Mouse (Mus musculus): ENCODE results near the gene Fto. TPM values are rescaled to one million over a fixed set of nuclear protein-coding genes. Genes with fewer than 3 reads are reported as not detected.

Fto gene
- polyA plus RNA-seq, 1 experiment from 2014 or later: 120 TPM

DNA sequence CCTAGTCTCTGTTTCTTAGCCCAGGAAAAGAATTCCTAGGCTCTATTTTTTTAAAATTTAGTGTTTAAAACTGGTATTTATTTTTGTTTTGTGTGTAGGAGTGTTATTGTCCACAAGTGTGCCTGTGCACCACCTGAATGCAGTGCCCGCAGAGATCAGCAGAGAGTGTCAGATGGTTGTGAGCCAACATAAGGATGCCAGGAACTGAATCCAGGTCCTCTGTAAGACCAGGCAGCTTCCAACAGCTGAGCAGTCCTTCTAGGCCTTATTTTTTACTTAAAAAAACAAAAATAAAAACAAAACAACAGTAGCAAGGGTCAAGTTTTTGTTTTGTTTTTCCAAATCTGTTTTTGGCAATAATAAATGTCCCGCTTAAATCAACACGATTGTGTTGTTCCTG lies 69.9 kb downstream of the Fto start:
- 82% methylated on average over 3 of the region's 3 CpGs for WGBS
- no peak overlapping the region for H3K27ac ChIP-seq (replicated peaks)
- no peaks in the 10 kb centered on the region for H3K9me3 ChIP-seq
- H3K4me1 ChIP-seq (replicated peaks): peaks cover 44% of the 10 kb centered on the region
- ATAC-seq (ENCODE audit: low read depth): no peak
- no peaks in the 10 kb centered on the region for H3K36me3 ChIP-seq
- H3K27me3 ChIP-seq: peaks cover 13% of the 10 kb centered on the region
- no peak overlapping the region for H3K4me2 ChIP-seq
- no peak overlapping the region for H3K4me3 ChIP-seq
- no peak overlapping the region for H3K9ac ChIP-seq

DNA sequence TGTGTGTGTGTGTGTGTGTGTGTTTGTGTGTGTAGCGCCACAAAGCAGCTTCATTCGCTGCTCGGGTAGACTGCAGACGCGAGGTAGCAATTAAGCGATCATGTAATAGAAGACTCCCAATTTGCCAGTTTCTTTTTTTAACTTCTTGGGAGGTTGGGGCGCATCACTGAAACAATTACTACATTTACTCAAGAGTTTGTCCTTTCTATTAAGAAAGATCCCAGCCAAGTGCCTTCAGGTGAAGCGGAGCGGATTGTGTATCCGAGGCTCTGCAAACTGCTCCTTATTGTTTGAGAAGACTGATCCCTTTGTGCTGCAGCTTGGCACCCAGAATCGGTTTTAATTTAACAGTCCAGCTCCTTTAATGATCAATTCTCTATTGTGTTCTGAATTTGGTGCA lies 70.5 kb downstream of the Fto start:
- no peak overlapping the region for H3K9ac ChIP-seq
- no peaks in the 10 kb centered on the region for H3K9me3 ChIP-seq
- H3K36me3 ChIP-seq: no peaks in the 10 kb centered on the region
- no peak for ATAC-seq (ENCODE audit: low read depth)
- no peak overlapping the region for H3K27ac ChIP-seq (replicated peaks)
- no peak overlapping the region for H3K4me2 ChIP-seq
- H3K4me3 ChIP-seq: no peak overlapping the region
- 31% methylated on average over 10 of the region's 11 CpGs for WGBS
- peaks cover 41% of the 10 kb centered on the region for H3K4me1 ChIP-seq (replicated peaks)
- H3K27me3 ChIP-seq: peaks cover 11% of the 10 kb centered on the region

DNA sequence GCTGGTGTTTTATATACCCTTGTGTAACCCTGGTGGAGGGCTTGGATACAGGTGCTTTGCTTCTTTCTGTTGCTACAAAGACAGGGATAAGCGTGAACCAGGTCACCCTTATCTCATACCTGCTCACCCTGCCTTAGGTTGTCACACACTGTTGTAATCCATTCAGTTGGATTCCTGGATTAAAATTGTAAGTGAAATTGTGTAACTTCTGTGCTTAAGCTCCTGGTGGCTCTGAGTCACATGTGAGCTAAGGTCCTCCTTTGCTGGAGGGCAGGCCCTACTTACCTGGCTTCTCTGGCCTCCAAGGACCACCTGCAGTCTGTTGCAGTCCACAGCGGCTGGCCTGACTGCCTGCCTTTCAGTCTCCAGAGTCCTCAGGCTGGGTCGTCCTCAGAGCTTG lies 71.1 kb downstream of the Fto start:
- no peak overlapping the region for H3K27ac ChIP-seq (replicated peaks)
- no peaks in the 10 kb centered on the region for H3K9me3 ChIP-seq
- no peaks in the 10 kb centered on the region for H3K36me3 ChIP-seq
- no peak overlapping the region for H3K4me3 ChIP-seq
- ATAC-seq (ENCODE audit: low read depth): no peak
- whole genome bisulfite sequencing: 88% methylated on average over 3 of the region's 3 CpGs
- H3K4me1 ChIP-seq (replicated peaks): peaks cover 36% of the 10 kb centered on the region
- no peak overlapping the region for H3K4me2 ChIP-seq
- no peak overlapping the region for H3K9ac ChIP-seq
- peaks cover 11% of the 10 kb centered on the region for H3K27me3 ChIP-seq

DNA sequence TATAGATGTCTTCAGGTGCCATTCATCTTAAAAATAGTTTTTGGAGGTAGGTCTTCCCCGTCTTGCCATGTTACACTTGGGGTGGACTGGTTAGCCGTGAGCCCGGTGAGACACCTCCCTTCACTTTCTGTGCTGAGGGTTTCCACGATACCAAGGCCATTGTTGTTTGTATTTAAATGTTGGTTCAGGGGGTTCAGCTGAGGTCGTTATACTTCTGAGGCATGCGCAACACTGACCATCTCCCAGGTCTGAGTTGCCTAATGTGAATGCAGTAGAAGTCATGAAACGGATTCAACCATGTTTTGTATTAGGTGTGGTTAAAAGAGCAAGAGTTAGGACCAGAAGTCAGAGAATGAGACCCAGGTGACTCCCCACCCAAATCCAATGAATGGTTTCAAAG lies 72.5 kb downstream of the Fto start:
- H3K36me3 ChIP-seq: no peaks in the 10 kb centered on the region
- H3K9me3 ChIP-seq: no peaks in the 10 kb centered on the region
- H3K27me3 ChIP-seq: peaks cover 3% of the 10 kb centered on the region
- H3K4me2 ChIP-seq: no peak overlapping the region
- H3K4me1 ChIP-seq (replicated peaks): peaks cover 38% of the 10 kb centered on the region
- H3K9ac ChIP-seq: no peak overlapping the region
- WGBS: 93% methylated on average over 7 of the region's 7 CpGs
- H3K27ac ChIP-seq (replicated peaks): no peak overlapping the region
- ATAC-seq (ENCODE audit: low read depth): no peak
- H3K4me3 ChIP-seq: no peak overlapping the region

DNA sequence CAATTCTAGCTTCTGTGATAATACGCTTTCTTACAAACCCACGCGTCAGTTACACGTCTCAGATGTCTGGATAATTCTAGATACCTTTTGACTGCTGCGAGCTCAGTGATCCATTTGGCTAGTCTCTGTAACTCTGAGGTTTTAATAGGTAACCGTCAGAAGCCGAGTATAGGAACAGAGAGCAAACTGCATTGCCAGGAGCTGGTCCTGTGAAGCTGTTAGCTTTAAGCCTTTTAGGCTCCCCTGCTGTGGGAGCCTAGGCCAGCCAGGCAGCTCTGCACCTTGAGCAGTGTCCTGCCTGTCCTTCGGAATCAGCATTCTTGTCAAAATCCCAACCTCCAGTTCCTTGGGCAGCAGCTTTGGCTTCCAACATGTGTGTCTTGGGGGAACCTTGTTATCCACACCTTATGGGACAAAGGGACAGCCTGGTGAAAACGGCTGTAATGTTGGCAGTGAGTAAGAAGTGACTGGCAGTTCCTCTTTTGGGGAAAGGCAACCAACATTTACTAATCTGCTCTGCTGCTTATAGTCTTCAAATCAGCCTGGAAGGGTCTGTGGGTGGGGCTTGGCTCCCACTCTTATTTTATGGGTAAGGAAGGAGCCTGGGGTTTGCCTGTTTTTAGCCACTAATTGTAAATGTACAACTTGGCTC lies 77.2 kb downstream of the Fto start:
- H3K4me2 ChIP-seq: no peak overlapping the region
- no peak overlapping the region for H3K9ac ChIP-seq
- H3K27me3 ChIP-seq: no peaks in the 10 kb centered on the region
- 73% methylated on average over 9 of the region's 9 CpGs for WGBS
- no peak overlapping the region for H3K27ac ChIP-seq (replicated peaks)
- peaks cover 15% of the 10 kb centered on the region; the same call in 1 of the 2 replicates for H3K4me1 ChIP-seq (replicated peaks)
- H3K36me3 ChIP-seq: no peaks in the 10 kb centered on the region
- H3K9me3 ChIP-seq: no peaks in the 10 kb centered on the region
- no peak for ATAC-seq (ENCODE audit: low read depth)
- H3K4me3 ChIP-seq: no peak overlapping the region

DNA sequence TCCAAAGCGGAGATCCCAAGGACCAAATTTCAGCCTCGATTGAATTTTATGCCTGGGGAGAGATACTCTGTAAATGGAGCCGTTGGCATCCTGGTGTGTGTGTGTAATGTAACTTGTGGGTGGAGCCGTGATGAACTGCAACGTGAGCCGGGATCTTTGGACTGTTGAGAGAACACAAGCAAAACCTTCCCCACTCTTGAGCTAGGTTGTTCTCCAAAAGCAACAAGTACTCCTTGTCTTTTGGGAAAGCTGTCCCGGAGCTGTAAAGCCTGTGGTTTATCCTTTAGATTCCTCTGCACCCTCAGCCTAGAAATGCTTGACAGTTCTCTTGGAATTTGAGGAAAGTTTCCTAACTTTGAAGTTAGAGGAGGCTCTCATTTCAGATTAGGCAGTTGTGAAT lies 78.9 kb downstream of the Fto start:
- 75% methylated on average over 7 of the region's 7 CpGs for WGBS
- Histone ChIP-seq H3K27ac (replicated peaks) (no peak overlapping the region), H3K36me3 (no peaks in the 10 kb centered on the region), H3K4me3 (no peak overlapping the region), H3K9ac (no peak overlapping the region), H3K4me1 (replicated peaks) (peaks cover 15% of the 10 kb centered on the region; the same call in 1 of the 2 replicates), H3K9me3 (no peaks in the 10 kb centered on the region), H3K27me3 (no peaks in the 10 kb centered on the region), H3K4me2 (no peak overlapping the region)
- no peak for ATAC-seq (ENCODE audit: low read depth)

DNA sequence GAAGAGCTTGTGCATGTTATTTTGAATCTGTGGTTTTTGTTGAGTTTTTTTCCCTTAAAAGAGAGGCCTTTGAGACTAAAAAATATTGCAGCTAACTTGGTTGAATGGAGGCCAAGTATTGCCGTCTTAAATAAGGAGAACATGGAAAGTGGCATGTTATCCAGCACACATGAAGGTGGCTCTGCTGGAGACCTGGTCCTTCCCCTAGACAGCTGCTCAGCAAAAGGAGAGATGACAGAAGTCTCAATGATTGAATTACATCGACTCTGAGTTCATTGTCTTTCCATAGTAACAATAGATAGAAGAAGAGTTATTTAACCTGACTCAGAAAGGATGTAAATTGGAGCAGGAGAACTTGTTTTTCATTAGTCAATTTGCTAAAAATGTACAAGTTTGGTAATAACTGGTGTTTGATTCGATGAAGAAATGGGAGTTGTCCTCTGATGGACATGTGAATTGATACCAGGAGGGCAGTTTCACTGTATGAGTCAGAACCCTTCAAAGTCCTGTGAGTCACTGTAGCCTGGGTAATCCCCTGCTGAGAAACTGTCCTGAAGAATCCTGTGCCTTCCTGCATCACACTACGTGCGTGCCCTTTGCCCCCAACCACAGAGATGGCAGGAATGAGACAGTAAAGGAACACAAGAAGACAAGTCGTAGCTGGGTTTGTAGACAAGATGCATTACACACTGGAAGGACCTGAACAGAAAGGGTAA lies 82.2 kb downstream of the Fto start:
- H3K4me2 ChIP-seq: no peak overlapping the region
- H3K9ac ChIP-seq: no peak overlapping the region
- H3K4me3 ChIP-seq: no peak overlapping the region
- no peaks in the 10 kb centered on the region for H3K9me3 ChIP-seq
- H3K27ac ChIP-seq (replicated peaks): no peak overlapping the region
- H3K36me3 ChIP-seq: no peaks in the 10 kb centered on the region
- 83% methylated on average over 6 of the region's 6 CpGs for WGBS
- no peak for ATAC-seq (ENCODE audit: low read depth)
- H3K27me3 ChIP-seq: no peaks in the 10 kb centered on the region
- peaks cover 8% of the 10 kb centered on the region; the same call in 1 of the 2 replicates for H3K4me1 ChIP-seq (replicated peaks)

DNA sequence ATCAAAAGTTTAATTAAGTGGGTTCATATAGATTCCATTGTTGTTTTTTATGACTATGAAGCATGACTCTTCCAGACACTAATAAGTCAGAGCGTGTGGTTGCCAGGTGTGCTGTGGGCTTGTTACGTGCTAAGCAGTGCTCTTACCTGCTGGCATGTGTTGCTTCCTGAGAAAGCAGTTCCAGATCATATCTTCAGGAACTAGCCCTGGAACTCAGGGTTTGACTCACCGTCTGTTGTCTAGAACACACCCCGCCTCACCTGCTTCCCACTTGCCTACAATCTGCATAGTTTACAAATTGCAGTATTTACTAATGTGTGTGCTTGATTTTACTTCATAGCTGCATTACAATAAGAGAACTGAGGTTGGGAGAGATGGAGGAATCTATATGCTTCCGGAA lies 84.7 kb downstream of the Fto start:
- no peaks in the 10 kb centered on the region for H3K36me3 ChIP-seq
- no peak overlapping the region for H3K4me3 ChIP-seq
- H3K9ac ChIP-seq: no peak overlapping the region
- no peaks in the 10 kb centered on the region for H3K9me3 ChIP-seq
- no peaks in the 10 kb centered on the region for H3K4me1 ChIP-seq (replicated peaks)
- ATAC-seq (ENCODE audit: low read depth): no peak
- H3K27ac ChIP-seq (replicated peaks): no peak overlapping the region
- no peak overlapping the region for H3K4me2 ChIP-seq
- 91% methylated on average over 5 of the region's 5 CpGs for WGBS
- no peaks in the 10 kb centered on the region for H3K27me3 ChIP-seq

DNA sequence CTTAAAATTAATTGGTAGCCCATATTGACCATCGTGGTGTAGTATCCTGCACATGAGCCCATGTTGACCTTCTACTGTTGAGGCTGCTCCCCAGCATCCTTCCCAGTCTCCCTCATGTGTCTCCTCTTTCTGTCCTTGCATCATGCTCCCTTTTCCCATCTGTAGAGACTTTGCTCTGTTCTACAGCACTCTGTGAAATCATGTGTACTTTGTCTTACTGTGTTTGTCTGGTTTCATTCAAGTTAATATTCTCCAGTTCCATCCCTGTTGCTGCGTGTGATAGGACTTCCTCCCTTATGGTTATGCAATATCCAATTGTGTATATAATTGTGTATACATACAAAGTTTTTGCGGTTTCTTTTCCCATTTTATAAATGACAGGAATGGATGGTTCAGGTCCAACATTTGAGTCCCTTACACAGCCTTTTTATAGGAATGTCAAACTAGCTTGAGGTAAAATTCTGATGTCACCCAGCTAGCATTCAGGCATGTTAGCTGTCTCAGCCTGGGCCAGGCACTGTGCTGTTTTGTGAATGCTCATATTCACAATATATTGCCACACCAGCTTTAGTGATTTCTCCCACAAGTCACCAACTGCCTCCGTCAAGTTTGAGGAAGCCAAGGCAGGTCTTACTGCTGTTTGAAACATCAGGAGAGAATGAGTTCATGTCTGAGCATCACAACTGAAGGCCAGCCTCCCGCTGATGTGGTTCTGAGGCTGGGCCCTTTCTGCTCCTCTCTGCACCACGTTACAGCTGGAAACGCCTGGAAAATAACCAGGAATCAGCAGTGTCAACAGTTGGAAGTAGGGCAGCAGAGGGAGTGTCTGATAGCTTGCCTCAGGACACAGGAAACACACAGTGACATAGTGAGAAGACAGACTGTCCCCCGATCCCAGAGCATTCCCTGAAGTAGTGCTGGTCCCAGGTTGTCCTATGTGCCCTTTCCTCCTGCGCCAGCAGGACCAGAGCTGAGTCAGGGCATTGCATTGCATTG lies 90.0 kb downstream of the Fto start:
- 91% methylated on average over 9 of the region's 9 CpGs for WGBS
- no peak overlapping the region for H3K4me2 ChIP-seq

DNA sequence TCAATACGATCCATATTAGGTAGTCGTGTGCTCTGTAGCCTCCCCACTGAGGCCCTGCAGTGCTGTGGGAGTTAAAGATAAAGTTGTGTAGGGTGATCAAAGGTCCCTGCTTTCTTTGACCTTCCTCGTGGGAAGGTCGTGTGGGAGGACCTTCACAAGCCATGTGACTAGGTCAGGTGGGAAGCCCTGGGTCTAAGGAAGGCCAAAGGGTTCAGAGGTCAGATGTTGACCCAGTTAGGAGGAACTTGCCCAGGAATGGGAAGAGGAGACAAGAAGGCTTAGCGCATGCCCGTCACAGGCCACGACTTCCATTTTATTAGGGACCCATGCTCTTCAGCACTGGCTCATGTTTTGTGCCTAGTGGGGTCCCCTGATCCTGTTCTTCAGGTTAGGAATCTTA lies 91.0 kb downstream of the Fto start:
- H3K4me2 ChIP-seq: no peak overlapping the region
- H3K27me3 ChIP-seq: no peaks in the 10 kb centered on the region
- no peaks in the 10 kb centered on the region for H3K9me3 ChIP-seq
- H3K4me3 ChIP-seq: no peak overlapping the region
- no peak overlapping the region for H3K9ac ChIP-seq
- ATAC-seq (ENCODE audit: low read depth): no peak
- H3K4me1 ChIP-seq (replicated peaks): 0 out of 2 replicates have a peak, but pooled peaks cover 10% of the 10 kb centered on the region
- H3K36me3 ChIP-seq: peaks cover 3% of the 10 kb centered on the region
- no peak overlapping the region for H3K27ac ChIP-seq (replicated peaks)
- WGBS: 95% methylated on average over 7 of the region's 7 CpGs

More for the DNA sequence above, 90.0 kb downstream of the Fto start:
- Histone ChIP-seq H3K4me1 (replicated peaks) (0 out of 2 replicates have a peak, but pooled peaks cover 7% of the 10 kb centered on the region), H3K36me3 (no peaks in the 10 kb centered on the region), H3K9me3 (no peaks in the 10 kb centered on the region), H3K4me3 (no peak overlapping the region), H3K9ac (no peak overlapping the region), H3K27me3 (no peaks in the 10 kb centered on the region), H3K27ac (replicated peaks) (no peak overlapping the region)
- no peak for ATAC-seq (ENCODE audit: low read depth)

DNA sequence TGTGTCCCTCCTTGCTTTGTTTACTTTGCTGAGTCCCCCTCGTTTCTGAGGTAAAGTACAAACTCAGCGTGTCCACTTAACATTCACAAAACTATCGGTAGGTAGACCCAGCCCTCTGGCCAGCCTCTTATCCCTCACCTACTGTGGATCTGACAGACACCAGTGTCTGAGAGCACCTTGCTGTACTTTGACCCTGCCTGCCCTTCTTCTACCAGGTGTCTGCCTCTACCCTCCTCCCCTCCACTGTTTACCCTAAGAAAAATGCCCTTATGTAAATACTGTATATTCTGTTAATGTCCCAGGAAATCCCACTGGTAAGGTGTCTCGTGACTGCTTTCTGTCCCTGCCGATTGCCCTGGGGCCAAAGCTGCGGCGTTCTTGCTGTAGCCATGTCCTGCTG lies 91.8 kb downstream of the Fto start:
- no peak overlapping the region for H3K27ac ChIP-seq (replicated peaks)
- H3K27me3 ChIP-seq: no peaks in the 10 kb centered on the region
- H3K9ac ChIP-seq: no peak overlapping the region
- no peak overlapping the region for H3K4me3 ChIP-seq
- H3K9me3 ChIP-seq: no peaks in the 10 kb centered on the region
- WGBS: 89% methylated on average over 7 of the region's 7 CpGs
- H3K4me2 ChIP-seq: no peak overlapping the region
- H3K36me3 ChIP-seq: peaks cover 11% of the 10 kb centered on the region
- ATAC-seq (ENCODE audit: low read depth): no peak
- 0 out of 2 replicates have a peak, but pooled peaks cover 10% of the 10 kb centered on the region for H3K4me1 ChIP-seq (replicated peaks)
